Mouse (Mus musculus) central nervous system, embryonic 14 days (tissue): Measurements from ENCODE around the gene Slc25a53. TPM values are rescaled to one million over a fixed set of nuclear protein-coding genes. Genes with fewer than 3 reads are reported as not detected.

Source experiments
- polyA plus RNA-seq: library from polyadenylated mRNA; depleted of rRNA; stranded (reverse); fragments of >200 nt; gene quantifications from 2 replicates; pipeline ENCODE4 v1.2.3, GENCODE M21; 2012; rRNA removed

The Slc25a53 gene
- polyA plus RNA-seq, result 17.1 and 18.9 TPM in 2 replicates

DNA sequence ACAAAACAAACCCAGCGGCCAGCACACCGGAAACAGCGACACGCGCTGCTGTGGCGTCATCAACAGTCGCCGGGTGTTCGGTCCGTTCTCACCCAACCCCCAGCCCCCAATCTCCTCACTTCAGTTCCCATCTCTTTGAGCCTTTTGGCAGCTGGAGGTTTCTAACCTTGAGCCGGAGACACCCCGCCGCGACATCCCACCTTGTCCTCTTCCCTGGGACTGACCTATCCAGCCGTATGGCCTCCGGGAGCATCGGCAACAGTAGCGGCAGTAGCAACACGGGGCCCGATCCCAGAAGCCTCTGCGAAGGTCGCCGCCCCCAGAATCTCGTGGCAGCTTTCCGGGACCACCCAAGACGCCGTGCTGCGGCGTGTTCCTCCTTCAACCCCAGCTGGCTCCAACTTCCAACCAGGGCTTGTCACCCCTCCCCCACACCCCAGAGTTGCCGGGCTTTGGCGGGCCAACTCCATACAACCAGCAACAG lies at the start of gene Slc25a53:
Gene Slc25a53, minus strand, starts transcription at position 303 of the 484 bp plus-strand sequence.

GRCm38 (mm10) chrX:137049425-137050225 lies 11.5 kb upstream of the Slc25a53 start, which contains the start of gene Fam199x:
TSS of gene Fam199x (plus strand) at chrX:137049594.

DNA sequence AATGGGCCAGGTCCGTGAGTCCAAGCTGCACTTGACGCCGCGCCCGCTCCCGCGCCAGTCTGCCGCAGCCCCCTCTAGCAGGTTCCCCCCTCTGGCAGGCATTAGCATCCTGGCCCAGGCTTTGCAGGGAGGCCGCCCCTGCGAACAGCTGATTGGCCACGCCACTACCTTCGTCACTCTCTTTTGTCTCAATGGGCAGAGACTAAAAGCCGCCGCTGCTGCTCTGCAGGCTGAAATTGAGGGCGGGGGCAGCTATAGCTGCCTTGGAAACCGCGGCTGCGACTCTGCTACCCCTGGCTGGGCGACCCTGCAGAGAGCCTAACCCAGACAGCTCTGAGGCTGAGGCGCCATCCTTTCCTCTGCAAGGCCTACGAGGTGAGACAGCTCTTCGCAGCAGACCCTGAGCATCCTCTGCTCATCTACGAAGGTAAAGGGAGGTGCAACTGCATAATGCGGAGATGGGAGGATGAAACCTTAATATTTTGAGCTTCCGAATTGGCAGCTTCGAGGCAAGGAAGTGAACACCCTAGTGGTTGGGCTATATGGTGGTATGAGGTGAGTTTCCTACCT lies 45.0 kb downstream of the Slc25a53 start, which contains the start of gene Zcchc18:
Gene Zcchc18, plus strand, starts transcription at position 178 of the 570 bp plus-strand sequence.

DNA sequence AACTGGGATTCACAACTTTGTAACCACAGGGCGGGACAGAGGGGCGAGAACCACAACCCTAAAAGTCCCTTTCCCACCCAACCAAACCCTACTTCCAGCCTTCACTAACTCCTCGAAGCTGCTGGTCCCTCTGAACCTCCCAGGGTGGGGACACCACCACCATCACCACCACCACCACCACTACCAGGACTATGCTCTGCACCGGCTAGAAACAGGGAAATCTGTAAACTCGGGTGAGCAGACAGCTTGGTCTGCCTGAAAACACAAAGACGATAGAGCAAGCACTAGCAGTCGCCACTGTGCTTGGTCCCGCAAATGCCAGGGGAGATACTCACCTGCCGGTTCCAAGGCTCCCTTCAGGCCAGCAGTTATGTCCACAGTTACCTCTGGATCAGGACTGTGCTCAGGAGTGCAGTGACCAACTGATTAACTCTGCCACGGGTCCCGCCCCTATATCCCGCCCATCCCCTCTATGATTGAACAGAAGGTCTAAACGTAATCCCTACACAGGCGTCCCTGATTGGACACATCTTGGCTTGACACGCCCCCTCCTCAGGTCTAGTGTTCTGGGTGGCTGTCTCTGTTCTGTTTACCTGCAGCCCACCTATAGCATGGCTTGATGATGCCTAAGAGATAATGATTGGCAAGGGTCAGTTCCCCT lies 61.5 kb downstream of the Slc25a53 start, which contains the start of the genes Tmsb15l and Tmsb15b1:
Gene Tmsb15l, minus strand, starts transcription at position 446 of the 661 bp plus-strand sequence.
Gene Tmsb15b1, minus strand, starts transcription at position 451 of the 661 bp plus-strand sequence.

GRCm38 (mm10) chrX:136975397-136975796 lies 62.7 kb downstream of the Slc25a53 start, which contains the start of gene Tmsb15b2:
TSS of gene Tmsb15b2 (minus strand) at chrX:136975497.

Other genes starting within 250 kb of the Slc25a53 start
- gene Plp1, start 215.6 kb downstream of the Slc25a53 start, polyA plus RNA-seq, result 16.0 and 19.4 TPM in 2 replicates
- gene Rab9b, start 169.5 kb downstream of the Slc25a53 start, polyA plus RNA-seq, result 7.2 and 8.0 TPM in 2 replicates
- not detected in 2 replicates for gene H2bfm, start 111.0 kb downstream of the Slc25a53 start, polyA plus RNA-seq
- 40.0 and 54.8 TPM in 2 replicates for gene Tmsb15b2, start 62.8 kb downstream of the Slc25a53 start, polyA plus RNA-seq
- 10.6 and 12.3 TPM in 2 replicates for gene Tmsb15l, start 61.4 kb downstream of the Slc25a53 start, polyA plus RNA-seq
- 20.0 and 21.8 TPM in 2 replicates for gene Tmsb15b1, start 61.4 kb downstream of the Slc25a53 start, polyA plus RNA-seq
- 138 and 147 TPM in 2 replicates for gene Zcchc18, start 45.1 kb downstream of the Slc25a53 start, polyA plus RNA-seq
- gene Fam199x, start 11.3 kb upstream of the Slc25a53 start, polyA plus RNA-seq, result 2.8 and 2.9 TPM in 2 replicates
- gene Esx1, start 83.8 kb upstream of the Slc25a53 start, polyA plus RNA-seq, result not detected in 2 replicates